Mouse (Mus musculus) spleen, postnatal 4 days (tissue): ENCODE results near the gene Bicdl1.

Experiments used
- DNase-seq, 2 experiments: peaks; one replicate each; pipeline ENCODE4 v3.0.0; 2022; ENCODE audit warnings: low spot score in 2 of 2

Gene Bicdl1

DNA sequence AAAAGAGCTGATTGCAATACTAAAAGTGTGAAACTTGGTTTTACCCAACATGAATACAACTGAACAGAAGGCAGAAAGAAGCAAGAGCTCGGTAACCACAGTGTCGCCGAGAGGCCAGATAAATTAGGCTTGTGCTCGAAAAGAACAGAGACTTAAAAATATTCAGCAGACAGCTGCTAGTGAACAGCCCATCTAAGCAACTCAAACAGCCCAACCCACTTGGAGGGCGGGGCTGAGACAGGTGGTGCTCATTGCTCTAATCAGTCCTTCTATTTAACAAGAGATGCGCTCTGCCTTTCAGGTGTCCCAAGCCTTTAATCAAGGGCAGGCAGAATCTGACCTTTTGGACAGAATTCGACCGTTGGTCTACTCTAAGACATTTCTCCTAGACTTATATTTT, 4.8 kb downstream of the Bicdl1 start:
- DNase-seq: no peak

- DNase-seq: no peak
These were observed 5.4 kb downstream of the Bicdl1 start for GRCm38 (mm10) chr5:115726019-115726418.

DNA sequence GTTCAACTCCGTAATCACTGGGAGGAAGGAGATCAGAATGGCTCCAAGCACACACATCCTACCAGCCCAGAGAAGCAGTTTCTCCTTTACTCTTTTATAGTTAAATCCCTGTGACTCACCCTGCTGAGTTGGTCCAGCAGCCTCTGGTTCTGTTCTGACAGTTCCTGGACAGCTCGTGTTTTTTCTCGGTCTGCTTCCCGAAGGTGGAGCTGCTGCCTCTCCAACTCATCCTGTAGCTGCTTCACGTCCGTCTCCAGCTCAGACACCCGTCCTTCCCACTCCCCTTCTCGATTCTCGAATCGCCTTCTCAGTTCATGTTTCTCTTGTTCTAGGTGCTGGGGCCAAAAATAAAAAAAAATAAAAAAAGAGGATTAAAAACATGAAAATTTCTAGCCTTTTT, 7.0 kb downstream of the Bicdl1 start:
- DNase-seq: no peak

GRCm38 (mm10) chr5:115722188-115722959, 9.0 kb downstream of the Bicdl1 start:
- no peak for DNase-seq

- DNase-seq: no peak
These were observed 10.7 kb downstream of the Bicdl1 start for GRCm38 (mm10) chr5:115720761-115721160.

- no peak for DNase-seq
These were observed 13.7 kb downstream of the Bicdl1 start for GRCm38 (mm10) chr5:115717693-115718092.

- no peak for DNase-seq
These were observed 14.3 kb downstream of the Bicdl1 start for GRCm38 (mm10) chr5:115717106-115717505.

DNA sequence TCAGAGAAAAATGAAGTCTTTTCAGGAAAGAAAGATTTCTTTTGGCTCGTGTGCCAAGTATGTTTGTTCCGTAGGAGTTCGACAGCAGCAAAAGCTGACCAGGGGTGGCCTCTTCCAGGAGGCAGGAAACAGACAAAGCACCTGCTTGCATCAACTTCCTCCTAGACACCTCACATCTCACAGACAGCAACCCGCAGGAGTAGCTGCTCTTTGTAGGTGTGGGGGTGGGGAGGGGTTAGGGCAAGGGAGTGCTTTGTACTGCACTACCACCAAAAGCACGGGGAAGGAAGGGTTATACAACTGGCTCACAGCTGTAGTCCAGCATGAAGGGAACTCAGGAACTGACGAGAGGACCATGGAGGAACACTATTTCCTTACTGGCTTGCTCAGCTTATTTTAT, 15.0 kb downstream of the Bicdl1 start:
- DNase-seq: peak in 1 of 2 experiments; percentile 18

DNA sequence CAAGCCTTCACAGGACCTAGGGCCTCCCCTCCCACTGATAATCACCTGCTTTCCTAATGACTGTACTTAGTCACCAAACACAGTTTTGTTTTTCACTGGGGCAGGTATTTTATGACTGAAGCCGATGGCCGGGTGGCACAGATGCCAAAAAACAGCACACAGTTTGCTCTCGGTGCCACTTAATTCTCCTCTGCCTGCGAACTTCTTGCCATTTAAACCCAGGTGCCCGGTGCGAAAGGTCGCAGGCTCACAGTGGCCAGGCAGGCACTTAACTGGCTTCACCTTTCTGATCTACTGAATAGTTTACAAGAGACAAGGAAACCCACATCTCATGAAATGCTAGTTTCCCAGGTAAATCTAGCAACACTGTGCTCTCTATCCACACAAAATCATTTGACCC, 16.7 kb downstream of the Bicdl1 start:
- DNase-seq: no peak

- no peak for DNase-seq
These were observed 18.9 kb downstream of the Bicdl1 start for GRCm38 (mm10) chr5:115712487-115712886.

DNA sequence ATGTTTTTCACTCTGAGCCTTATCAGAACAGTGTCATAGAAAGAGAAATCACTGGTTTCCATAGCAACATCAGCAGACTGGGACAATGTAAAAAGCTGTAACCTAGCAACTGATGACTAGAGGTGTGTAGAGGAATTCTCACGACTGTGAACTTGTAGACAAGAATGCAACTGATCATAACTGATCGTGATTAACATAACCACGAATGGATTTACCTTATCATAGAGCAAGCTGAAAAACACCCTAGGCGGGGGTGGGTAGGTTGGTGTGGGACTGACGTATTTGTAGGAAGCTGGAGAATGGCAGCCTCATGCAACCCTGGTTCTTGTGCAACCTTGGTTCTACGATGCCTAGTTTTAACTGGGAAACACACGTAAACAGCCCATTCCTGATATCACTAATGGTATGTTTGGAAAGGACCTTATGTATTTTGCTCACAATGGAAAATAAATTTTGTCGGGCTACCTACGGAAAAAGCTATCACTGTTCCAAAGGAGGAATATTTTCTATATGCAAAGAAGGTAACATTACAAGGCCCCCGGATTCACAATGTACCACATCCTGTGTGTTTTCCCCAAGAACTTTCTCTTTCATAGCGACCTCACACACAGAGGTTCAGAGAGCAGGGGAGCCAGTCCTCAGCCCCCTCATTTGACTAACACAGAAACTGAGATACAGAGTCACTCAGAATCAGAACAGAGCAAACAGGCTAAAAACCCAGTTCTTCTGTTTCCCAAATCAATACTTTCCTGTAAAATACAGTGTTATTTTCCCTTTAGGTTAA, 19.6 kb downstream of the Bicdl1 start:
- no peak for DNase-seq

DNA sequence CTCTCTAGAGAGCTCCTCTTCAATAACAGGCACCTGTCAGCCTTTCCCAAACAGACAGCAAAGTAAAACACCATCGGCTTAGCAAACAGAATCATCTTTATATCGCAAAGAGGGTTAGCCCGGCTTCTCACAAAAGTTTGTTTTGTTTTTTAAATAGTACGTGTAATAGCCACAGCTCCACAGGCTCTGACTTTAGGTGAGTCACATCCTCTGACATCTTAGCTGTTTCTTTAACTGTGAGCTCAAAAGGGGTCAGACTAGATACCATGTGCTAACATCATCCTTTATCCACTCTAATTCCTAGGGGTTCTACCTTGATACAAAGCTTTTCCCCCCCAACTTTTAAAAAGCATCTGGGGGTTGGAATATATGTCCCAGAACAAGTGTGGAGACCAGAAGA, 21.2 kb downstream of the Bicdl1 start:
- DNase-seq: no peak

- DNase-seq: no peak
These were observed 22.5 kb downstream of the Bicdl1 start for GRCm38 (mm10) chr5:115708930-115709329.

DNA sequence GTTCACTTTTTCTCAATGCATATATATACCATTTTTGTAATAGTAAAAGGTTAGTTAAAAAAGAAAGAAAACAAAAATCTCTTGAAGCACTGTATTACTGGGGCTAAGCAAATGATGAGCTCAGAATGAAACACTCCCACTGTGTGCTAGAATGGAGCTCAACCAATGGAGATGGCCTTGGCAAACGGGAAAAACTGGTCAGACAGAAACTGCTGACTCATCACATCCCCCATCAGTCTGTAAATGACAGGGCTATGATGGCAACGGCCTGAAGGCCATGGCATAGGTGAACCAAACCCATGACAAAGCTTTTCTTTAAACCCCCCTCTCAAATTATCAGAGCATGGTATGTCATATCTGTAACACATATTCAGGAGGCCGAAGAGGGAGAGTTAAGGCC, 29.4 kb downstream of the Bicdl1 start:
- no peak for DNase-seq

DNA sequence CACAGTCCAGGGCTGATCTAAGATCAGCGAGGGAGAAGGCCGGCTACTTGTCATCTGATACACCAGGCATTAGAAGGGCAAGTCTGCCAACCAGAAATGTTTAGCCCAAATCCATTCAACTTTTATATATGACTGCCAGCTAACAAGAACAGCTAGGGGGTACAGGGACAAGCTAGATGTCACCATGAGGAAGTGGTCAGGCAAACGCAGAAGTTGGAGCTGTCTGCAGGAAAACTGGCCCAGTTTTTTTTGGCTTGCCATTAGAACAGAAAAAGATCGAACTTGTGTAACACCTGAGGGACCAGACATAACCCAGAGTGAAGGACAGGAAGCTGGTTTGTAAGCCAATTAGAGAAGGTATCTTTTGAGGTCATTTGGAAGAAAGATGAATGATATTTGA, 30.2 kb downstream of the Bicdl1 start:
- DNase-seq: no peak

GRCm38 (mm10) chr5:115696811-115697210, 34.6 kb downstream of the Bicdl1 start:
- no peak for DNase-seq

DNA sequence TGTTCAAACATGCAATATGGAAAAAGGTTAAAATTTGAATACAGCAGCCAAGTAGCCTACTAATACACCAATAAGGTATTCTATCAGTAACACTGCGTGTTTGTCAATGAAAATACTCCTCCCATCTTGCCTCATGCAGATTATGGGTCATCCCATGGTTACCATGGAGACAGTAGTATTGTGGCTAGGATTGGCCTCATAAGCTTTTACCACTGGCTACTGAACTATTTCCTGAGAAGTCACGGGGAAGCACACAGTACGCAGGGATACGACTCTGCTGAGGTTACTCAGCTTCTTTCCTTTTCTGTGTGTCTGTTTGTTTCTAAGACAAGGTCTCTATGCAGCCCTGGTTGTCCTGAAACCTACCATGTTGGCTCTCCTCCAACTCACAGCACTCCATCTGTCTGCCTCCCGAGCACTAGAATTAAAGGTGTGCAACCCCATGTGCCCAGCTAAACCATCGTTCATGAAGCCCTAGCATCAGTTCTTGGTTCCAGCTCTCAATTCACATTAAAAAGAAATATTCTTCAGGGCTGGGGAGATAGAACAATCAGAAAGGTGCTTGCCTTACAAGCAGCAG, 36.1 kb downstream of the Bicdl1 start:
- DNase-seq: no peak

DNA sequence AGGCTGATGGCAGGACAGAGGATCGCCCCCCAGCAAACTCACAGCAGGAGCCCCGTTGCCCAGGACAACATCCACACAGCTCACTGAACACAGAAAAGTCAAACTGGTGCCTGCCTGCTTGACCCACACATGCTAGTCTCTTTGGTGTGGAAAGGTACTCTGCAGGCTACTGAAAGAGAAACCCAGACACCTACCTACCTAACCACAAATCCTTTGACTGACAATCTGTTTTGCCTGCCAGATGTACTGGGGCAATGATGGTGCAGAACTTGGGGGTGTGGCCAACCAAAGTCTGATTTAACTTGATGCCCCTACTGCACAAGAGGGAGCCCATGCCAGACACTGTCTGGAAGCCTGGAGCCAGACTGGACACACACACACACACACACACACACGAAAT, 38.1 kb downstream of the Bicdl1 start:
- no peak for DNase-seq

GRCm38 (mm10) chr5:115686716-115687115, 44.7 kb downstream of the Bicdl1 start:
- no peak for DNase-seq

GRCm38 (mm10) chr5:115685126-115685525, 46.3 kb downstream of the Bicdl1 start:
- no peak for DNase-seq

DNA sequence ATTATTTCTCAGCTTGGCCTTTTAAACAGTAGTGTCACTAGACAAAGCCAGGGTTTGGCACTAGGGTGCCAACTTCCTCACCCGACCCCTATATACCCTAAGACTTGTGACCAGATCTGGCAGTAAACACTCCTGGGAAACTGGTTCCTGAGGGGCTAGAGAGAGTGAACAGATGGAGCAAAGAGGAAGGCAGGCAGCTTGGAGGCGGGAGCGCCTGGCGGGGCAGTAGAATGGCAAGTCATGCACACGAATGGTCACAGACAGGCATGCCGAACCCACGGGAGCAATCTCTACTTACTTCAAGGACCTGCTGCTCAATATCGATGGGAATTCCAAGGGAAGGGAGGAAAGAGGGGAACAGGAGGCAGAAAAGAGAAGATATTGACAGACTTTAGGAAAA, 59.6 kb downstream of the Bicdl1 start:
- no peak for DNase-seq

DNA sequence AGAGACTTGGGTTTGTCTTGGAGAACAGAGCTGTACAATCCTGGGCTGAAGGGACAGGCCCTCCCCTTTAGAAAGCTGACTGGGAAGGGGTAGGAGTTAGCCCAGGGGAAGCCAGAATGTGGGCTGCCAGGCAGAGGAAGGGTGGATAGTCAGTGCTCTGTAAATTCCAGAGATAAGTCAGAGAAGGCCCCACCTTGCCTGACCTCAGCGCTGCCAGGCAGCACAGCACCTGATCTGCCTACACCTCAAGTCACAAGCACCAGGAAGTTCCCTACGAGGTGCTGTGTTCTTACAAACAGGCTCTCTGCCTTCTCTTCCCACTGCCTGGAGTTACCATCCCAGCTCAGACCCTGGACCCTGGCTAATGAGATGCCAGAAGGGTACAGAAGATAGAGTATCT, 61.0 kb downstream of the Bicdl1 start:
- DNase-seq: no peak

DNA sequence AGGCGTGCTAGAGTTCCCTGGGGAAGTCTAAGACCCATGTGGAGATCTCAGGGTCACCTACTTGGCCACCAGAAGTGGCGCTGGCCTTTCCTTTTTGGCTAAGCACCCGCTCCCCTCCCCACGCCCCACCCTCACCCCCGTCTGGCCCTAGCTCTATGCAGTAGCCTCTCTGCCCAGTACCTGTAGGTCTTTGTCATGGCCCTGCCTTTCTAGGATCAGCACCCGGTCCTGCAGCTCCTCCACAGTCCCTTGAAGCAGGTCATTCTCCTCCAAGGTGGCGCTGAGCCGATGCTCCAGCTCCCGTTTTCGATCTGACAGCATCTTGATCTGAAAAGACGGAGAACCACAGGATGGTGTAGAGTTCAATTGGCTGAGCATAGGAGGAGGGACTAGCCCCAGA, 61.4 kb downstream of the Bicdl1 start:
- no peak for DNase-seq
